Mouse (Mus musculus): ENCODE measurements around the gene Gm42421. TPM values are rescaled to one million over a fixed set of nuclear protein-coding genes. Genes with fewer than 3 reads are reported as not detected.

The Gm42421 gene
- polyA plus RNA-seq, 1 experiment from 2014 or later: 2.4 TPM

DNA sequence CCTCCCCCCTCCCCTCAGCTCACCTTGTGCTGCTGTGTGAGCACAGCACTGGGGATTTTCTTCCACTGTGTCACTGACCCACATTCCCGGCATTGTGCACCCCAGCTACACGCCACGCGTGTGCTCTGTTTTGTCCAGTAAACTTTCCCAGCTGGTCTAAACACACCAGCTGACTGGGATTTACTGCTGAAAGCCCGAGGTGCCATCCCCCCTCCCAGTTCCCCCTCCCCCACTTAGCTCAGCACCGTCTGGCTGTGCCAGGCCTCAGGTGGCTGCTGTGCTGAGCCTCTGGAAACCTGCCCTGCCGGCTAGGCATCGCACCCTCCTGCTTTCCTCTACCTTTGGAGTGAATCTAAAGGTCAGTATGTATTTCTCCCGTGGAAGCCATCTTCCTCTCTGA lies 52.9 kb downstream of the Gm42421 start:
- H3K4me3 ChIP-seq: no peak overlapping the region
- no peak overlapping the region for H3K27ac ChIP-seq
- no peak overlapping the region for H3K9ac ChIP-seq
- no peaks in the 10 kb centered on the region for H3K27me3 ChIP-seq
- no peaks in the 10 kb centered on the region for H3K9me3 ChIP-seq
- H3K4me1 ChIP-seq (replicated peaks): peaks cover 4% of the 10 kb centered on the region; the same call in 1 of the 2 replicates
- whole genome bisulfite sequencing: 35% methylated on average over 9 of the region's 9 CpGs
- H3K36me3 ChIP-seq: peaks cover 30% of the 10 kb centered on the region
- no peak overlapping the region for H3K4me2 ChIP-seq
- ATAC-seq (ENCODE audit: low FRiP score): no peak

DNA sequence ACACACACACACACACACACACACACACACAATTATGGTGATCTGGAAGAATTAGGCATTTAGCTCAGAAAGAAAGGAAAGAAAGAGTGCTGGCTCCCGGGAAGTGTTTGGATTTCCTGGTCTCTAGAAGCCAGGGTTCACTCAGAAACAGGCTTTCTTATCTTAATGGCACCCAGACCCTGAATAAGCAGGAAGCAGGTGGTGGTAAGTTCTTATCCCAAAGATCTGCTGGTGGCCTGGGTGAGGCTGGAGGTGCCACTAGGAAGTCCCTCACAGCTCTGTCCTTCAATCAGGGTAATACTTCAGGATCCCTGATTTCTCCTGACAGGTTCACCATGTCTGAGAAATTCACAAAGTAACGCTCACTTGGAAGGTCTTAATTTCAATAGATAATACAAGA lies 54.4 kb downstream of the Gm42421 start:
- H3K9ac ChIP-seq: no peak overlapping the region
- no peak overlapping the region for H3K4me2 ChIP-seq
- no peak overlapping the region for H3K4me3 ChIP-seq
- no peak overlapping the region for H3K27ac ChIP-seq
- H3K4me1 ChIP-seq (replicated peaks): peaks cover 4% of the 10 kb centered on the region; the same call in 1 of the 2 replicates
- H3K36me3 ChIP-seq: peaks cover 43% of the 10 kb centered on the region
- no peak for ATAC-seq (ENCODE audit: low FRiP score)
- H3K27me3 ChIP-seq: no peaks in the 10 kb centered on the region
- 89% methylated on average over 2 of the region's 2 CpGs for WGBS
- H3K9me3 ChIP-seq: no peaks in the 10 kb centered on the region

DNA sequence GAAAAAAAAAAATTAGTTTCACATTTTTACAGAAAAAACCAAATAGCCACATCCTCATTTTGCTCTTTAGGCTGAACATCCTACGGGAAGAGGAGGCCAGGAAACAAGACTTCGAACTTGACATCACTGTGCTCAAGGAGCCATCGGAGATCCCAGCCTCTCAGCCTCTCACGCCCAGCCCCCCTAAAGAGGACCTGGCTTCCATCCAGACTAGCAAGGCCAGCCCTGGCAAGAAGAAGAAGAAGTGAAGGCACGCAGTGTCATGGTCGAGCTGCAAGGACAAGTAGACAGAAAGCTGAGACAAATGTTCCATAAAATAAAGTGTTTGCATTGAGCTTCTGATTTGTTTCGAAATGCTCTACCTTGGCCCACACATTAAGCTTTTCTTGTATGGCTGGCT lies 57.4 kb downstream of the Gm42421 start:
- ATAC-seq (ENCODE audit: low FRiP score): no peak
- no peak overlapping the region for H3K4me2 ChIP-seq
- H3K27ac ChIP-seq: no peak overlapping the region
- peaks cover 4% of the 10 kb centered on the region; the same call in 1 of the 2 replicates for H3K4me1 ChIP-seq (replicated peaks)
- WGBS: 88% methylated on average over 7 of the region's 7 CpGs
- H3K4me3 ChIP-seq: no peak overlapping the region
- H3K27me3 ChIP-seq: no peaks in the 10 kb centered on the region
- H3K9ac ChIP-seq: no peak overlapping the region
- peaks cover 73% of the 10 kb centered on the region for H3K36me3 ChIP-seq
- H3K9me3 ChIP-seq: no peaks in the 10 kb centered on the region

Other genes starting within 250 kb of the Gm42421 start
- 28.6 and 29.3 TPM in 2 replicates for gene Usp42, start 195.9 kb upstream of the Gm42421 start, polyA plus RNA-seq (2015; fragmentation: Nextera tagmentation; extraction: Ambion mirVana)
- 45.5 and 50.3 TPM in 2 replicates for gene Eif2ak1, start 110.4 kb upstream of the Gm42421 start, polyA plus RNA-seq (2015; fragmentation: Nextera tagmentation; extraction: Ambion mirVana)
- 0.43 and 0.66 TPM in 2 replicates for gene Ankrd61, start 30.5 kb upstream of the Gm42421 start, polyA plus RNA-seq (2015; fragmentation: Nextera tagmentation; extraction: Ambion mirVana)
- 82.8 and 83.2 TPM in 2 replicates for gene Aimp2, start 18.3 kb upstream of the Gm42421 start, polyA plus RNA-seq (2015; fragmentation: Nextera tagmentation; extraction: Ambion mirVana)
- gene Pms2, start 18.2 kb upstream of the Gm42421 start, polyA plus RNA-seq (2015; fragmentation: Nextera tagmentation; extraction: Ambion mirVana): 26.8 and 33.1 TPM in 2 replicates
- 3.1 and 3.2 TPM in 2 replicates for gene Rsph10b, start 4.9 kb downstream of the Gm42421 start, polyA plus RNA-seq (2015; fragmentation: Nextera tagmentation; extraction: Ambion mirVana)
- gene Ccz1, start 86.7 kb downstream of the Gm42421 start, polyA plus RNA-seq (2015; fragmentation: Nextera tagmentation; extraction: Ambion mirVana): 80.9 and 88.5 TPM in 2 replicates
- 0.70 TPM in 1 of 2 replicates, not detected in the other for gene Ocm, start 98.5 kb downstream of the Gm42421 start, polyA plus RNA-seq (2015; fragmentation: Nextera tagmentation; extraction: Ambion mirVana)
- 7.2 and 7.5 TPM in 2 replicates for gene Lmtk2, start 172.3 kb downstream of the Gm42421 start, polyA plus RNA-seq (2015; fragmentation: Nextera tagmentation; extraction: Ambion mirVana)